Mouse (Mus musculus) liver, embryonic 14.5 days (tissue): ENCODE data around the gene Arhgef33. TPM values are rescaled to one million over a fixed set of nuclear protein-coding genes. Genes with fewer than 3 reads are reported as not detected.

ENCODE experiments used
- ATAC-seq: fragments of 200-750 bp; cut with Nextera tagmentation; 2 replicates; pipeline ENCODE4 v1.8.0; 2017; ENCODE audit warnings: moderate number of reproducible peaks, mild to moderate bottlenecking, moderate library complexity; ENCODE audit not compliant: insufficient read depth
- DNase-seq, 3 experiments: peaks; one replicate each; pipeline ENCODE4 v3.0.0-alpha.2; 2012 to 2013; ENCODE audit warnings: low read depth in 3 of 3, low spot score in 3 of 3
- H3K27ac ChIP-seq: fragments of 300-500 bp; sonication (generic); 2 replicates; pipeline ENCODE4 v1.5.1; 2014; ENCODE audit warnings: moderate library complexity, mild to moderate bottlenecking, control low read depth, inconsistent platforms
- H3K27me3 ChIP-seq: fragments of 300-500 bp; sonication (generic); 2 replicates; pipeline ENCODE4 v1.6.1; 2014; ENCODE audit warnings: mild to moderate bottlenecking, low read length, moderate library complexity; ENCODE audit not compliant: control insufficient read depth, insufficient read depth
- H3K36me3 ChIP-seq: fragments of 300-500 bp; sonication (generic); replicated peaks from 2 replicates; pipeline ENCODE4 v1.6.1; 2014; ENCODE audit warnings: low read depth; ENCODE audit not compliant: control insufficient read depth, insufficient read depth
- H3K4me1 ChIP-seq, 2 experiments: fragments of 200-500 bp in 1 of 2; fragments of 300-500 bp in 1 of 2; sonication (generic) in 1 of 2; replicated peaks; 2 replicates each; pipeline ENCODE4 v1.6.1; 2012 to 2014; ENCODE audit warnings: antibody characterized with exemption in 1 of 2, inconsistent platforms in 1 of 2, low read length in 1 of 2; ENCODE audit not compliant: control insufficient read depth in 2 of 2, insufficient read depth in 2 of 2
- H3K4me2 ChIP-seq: fragments of 300-500 bp; sonication (generic); 2 replicates; pipeline ENCODE4 v1.6.1; 2014; ENCODE audit warnings: low read depth, mild to moderate bottlenecking, control low read depth, moderate library complexity
- H3K4me3 ChIP-seq, 2 experiments: fragments of 200-500 bp in 1 of 2; fragments of 300-500 bp in 1 of 2; sonication (generic) in 1 of 2; 2 replicates each; pipeline ENCODE4 v1.5.1; 2012 to 2014; ENCODE audit warnings: low read depth in 2 of 2, low read length in 2 of 2, mild to moderate bottlenecking in 2 of 2, control low read depth in 1 of 2, inconsistent platforms in 1 of 2, moderate library complexity in 1 of 2; ENCODE audit not compliant: insufficient read depth in 1 of 2
- H3K9ac ChIP-seq: fragments of 300-500 bp; sonication (generic); replicated peaks from 2 replicates; pipeline ENCODE4 v1.6.1; 2014; ENCODE audit warnings: mild to moderate bottlenecking, control low read depth, moderate library complexity
- H3K9me3 ChIP-seq: fragments of 300-500 bp; sonication (generic); 2 replicates; pipeline ENCODE4 v1.6.1; 2016; ENCODE audit warnings: low read length, mixed read lengths; ENCODE audit not compliant: control insufficient read depth
- CTCF ChIP-seq: IDR thresholded peaks from 2 replicates; pipeline ENCODE4 v1.5.1; 2016; ENCODE audit warnings: antibody characterized with exemption, low read depth, control low read depth
- EP300 ChIP-seq: IDR thresholded peaks from 2 replicates; pipeline ENCODE4 v1.6.1; 2016; ENCODE audit warnings: antibody characterized with exemption, low read depth
- WGBS: fragments of 180-500 bp; shearing (Covaris S2); extraction: QIAGEN DNeasy Blood & Tissue Kit; methylation state at CpG from one replicate; pipeline ENCODE4 v1.1.7; 2014; ENCODE audit not compliant: insufficient replicate concordance; 5-methylcytosine and 5-hydroxymethylcytosine counted together
- polyA plus RNA-seq, 2 experiments: library from polyadenylated mRNA; depleted of rRNA in 1 of 2; stranded (reverse) in 1 of 2; unstranded in 1 of 2; fragments of >200 nt; fragmentation: Nextera tagmentation in 1 of 2; extraction: Ambion mirVana in 1 of 2; gene quantifications; 2 replicates each; pipeline versions ENCODE4 v1.2.1 to v1.2.3; 2012 to 2014

Gene Arhgef33
- polyA plus RNA-seq, 2 experiments, result 0.03 to 0.36 TPM

- TF ChIP-seq EP300, result no peak
- no peak for TF ChIP-seq CTCF
- H3K27me3 ChIP-seq, result no peaks in the 10 kb centered on the region
- DNase-seq (no peak), ATAC-seq (no peak)
- H3K4me1 ChIP-seq, result peaks cover 0 to 2% of the 10 kb centered on the region in 2 experiments; a peak in 2 of 4 replicates
- no peaks in the 10 kb centered on the region for H3K9me3 ChIP-seq
- WGBS, result 79% methylated on average over 8 of the region's 8 CpGs
- no peak overlapping the region for H3K4me2 ChIP-seq
- no peak overlapping the region for H3K4me3 ChIP-seq
- no peaks in the 10 kb centered on the region; the same call in none of the 2 replicates for H3K36me3 ChIP-seq
- no peak overlapping the region for H3K27ac ChIP-seq
- H3K9ac ChIP-seq, result no peak overlapping the region
Observed at GRCm38 (mm10) chr17:80279340-80280070, 27.7 kb upstream of the Arhgef33 start.

- no peaks in the 10 kb centered on the region for H3K36me3 ChIP-seq
- DNase-seq (no peak), ATAC-seq (no peak)
- TF ChIP-seq CTCF (no peak), EP300 (no peak)
- H3K9ac ChIP-seq, result no peak overlapping the region
- H3K4me1 ChIP-seq, result peaks cover 7 to 9% of the 10 kb centered on the region in 2 experiments; a peak in 3 of 4 replicates
- H3K27ac ChIP-seq, result no peak overlapping the region
- H3K27me3 ChIP-seq, result no peaks in the 10 kb centered on the region
- 30% methylated on average over 4 of the region's 4 CpGs for WGBS
- no peaks in the 10 kb centered on the region for H3K9me3 ChIP-seq
- no peak overlapping the region for H3K4me3 ChIP-seq
- no peak overlapping the region for H3K4me2 ChIP-seq
Observed at GRCm38 (mm10) chr17:80284446-80284845, 22.8 kb upstream of the Arhgef33 start.

- Histone ChIP-seq H3K4me2 (no peak overlapping the region), H3K9ac (no peak overlapping the region)
Observed at GRCm38 (mm10) chr17:80288012-80288411, 19.2 kb upstream of the Arhgef33 start.

GRCm38 (mm10) chr17:80289280-80290073 is 17.7 kb upstream of the Arhgef33 start:
- ATAC-seq, result peak; percentile 21
- Histone ChIP-seq H3K27me3 (no peaks in the 10 kb centered on the region), H3K9ac (peak overlapping the region; percentile 77), H3K4me2 (peak overlapping the region; percentile 97), H3K36me3 (no peaks in the 10 kb centered on the region), H3K9me3 (no peaks in the 10 kb centered on the region), H3K4me3 (peak overlapping the region; percentile 77 to 94), H3K27ac (peak overlapping the region; percentile 16; the same call in 1 of the 2 replicates), H3K4me1 (peaks cover 7 to 8% of the 10 kb centered on the region in 2 experiments; a peak in 2 of 4 replicates)
- TF ChIP-seq EP300 (no peak), CTCF (no peak)
- WGBS, result under 1% methylated on average over 30 of the region's 30 CpGs
- no peak for DNase-seq

More at GRCm38 (mm10) chr17:80288012-80288411, 19.2 kb upstream of the Arhgef33 start:
- WGBS, result 65% methylated on average over 6 of the region's 6 CpGs
- Histone ChIP-seq H3K36me3 (no peaks in the 10 kb centered on the region), H3K27me3 (no peaks in the 10 kb centered on the region), H3K9me3 (no peaks in the 10 kb centered on the region), H3K27ac (no peak overlapping the region), H3K4me3 (no peak overlapping the region), H3K4me1 (peaks cover 7 to 10% of the 10 kb centered on the region in 2 experiments; a peak in 3 of 4 replicates)
- no peak for ATAC-seq
- DNase-seq, result no peak
- TF ChIP-seq CTCF, result no peak
- no peak for TF ChIP-seq EP300
